Mouse (Mus musculus) heart, embryonic 14.5 days (tissue): ENCODE data around the gene Rpl7a. TPM values are rescaled to one million over a fixed set of nuclear protein-coding genes. Genes with fewer than 3 reads are reported as not detected.
A peak's percentile ranks its signal among the peaks of the same experiment; 100 is the strongest.
"Not testable (repeated sequence)": the region's sequence is repeated elsewhere in the genome, so short reads cannot be mapped to it uniquely, and the experiment has no call there.

Source experiments
- ATAC-seq: fragments of 200-750 bp; cut with Nextera tagmentation; 2 replicates; pipeline ENCODE4 v1.8.0; 2017; ENCODE audit warnings: low read depth, moderate TSS enrichment; ENCODE audit not compliant: insufficient number of reproducible peaks, insufficient read depth, low FRiP score
- H3K27ac ChIP-seq, 2 experiments: fragments of 200-500 bp in 1 of 2; fragments of 300-500 bp in 1 of 2; sonication (generic) in 1 of 2; replicated peaks in 1 of 2; 2 replicates each; pipeline ENCODE4 v1.5.1; 2012 to 2014; ENCODE audit warnings: low read depth in 2 of 2, low read length in 2 of 2, control low read depth in 1 of 2, mild to moderate bottlenecking in 1 of 2, mixed read lengths in 1 of 2; ENCODE audit not compliant: control insufficient read depth in 1 of 2, insufficient read depth in 1 of 2
- H3K27me3 ChIP-seq: fragments of 300-500 bp; sonication (generic); 2 replicates; pipeline ENCODE4 v1.6.1; 2014; ENCODE audit warnings: mild to moderate bottlenecking, low read length, control low read depth; ENCODE audit not compliant: control insufficient read depth, insufficient read depth
- H3K36me3 ChIP-seq: fragments of 300-500 bp; sonication (generic); 2 replicates; pipeline ENCODE4 v1.6.1; 2014; ENCODE audit warnings: mild to moderate bottlenecking, control low read depth, low read length, mixed read lengths; ENCODE audit not compliant: control insufficient read depth, insufficient read depth
- H3K4me1 ChIP-seq, 2 experiments: fragments of 200-500 bp in 1 of 2; fragments of 300-500 bp in 1 of 2; sonication (generic) in 1 of 2; 2 replicates each; pipeline ENCODE4 v1.6.1; 2012 to 2014; ENCODE audit warnings: low read length in 2 of 2, control low read depth in 1 of 2, mixed read lengths in 1 of 2; ENCODE audit not compliant: control insufficient read depth in 2 of 2, insufficient read depth in 2 of 2
- H3K4me2 ChIP-seq: fragments of 300-500 bp; sonication (generic); 2 replicates; pipeline ENCODE4 v1.6.1; 2014; ENCODE audit warnings: mild to moderate bottlenecking, low read length
- H3K4me3 ChIP-seq, 2 experiments: fragments of 200-500 bp in 1 of 2; fragments of 300-500 bp in 1 of 2; sonication (generic) in 1 of 2; 2 replicates each; pipeline ENCODE4 v1.5.1; 2012 to 2014; ENCODE audit warnings: low read length in 2 of 2, mild to moderate bottlenecking in 2 of 2, control low read depth in 1 of 2, low read depth in 1 of 2, moderate library complexity in 1 of 2; ENCODE audit not compliant: control insufficient read depth in 1 of 2, insufficient read depth in 1 of 2
- H3K9ac ChIP-seq: fragments of 300-500 bp; sonication (generic); 2 replicates; pipeline ENCODE4 v1.6.1; 2014; ENCODE audit warnings: mild to moderate bottlenecking, low read length
- H3K9me3 ChIP-seq: fragments of 300-500 bp; sonication (generic); 2 replicates; pipeline ENCODE4 v1.6.1; 2016; ENCODE audit warnings: low read length, control low read depth; ENCODE audit not compliant: control insufficient read depth
- WGBS: fragments of 180-500 bp; shearing (Covaris S2); extraction: QIAGEN DNeasy Blood & Tissue Kit; methylation state at CpG from one replicate; pipeline ENCODE4 v1.1.7; 2014; 5-methylcytosine and 5-hydroxymethylcytosine counted together
- polyA plus RNA-seq: library from polyadenylated mRNA; unstranded; fragments of >200 nt; fragmentation: Nextera tagmentation; extraction: Ambion mirVana; gene quantifications from 2 replicates; pipeline ENCODE4 v1.2.1, GENCODE M21; 2014

Rpl7a gene
- polyA plus RNA-seq, result 410 and 428 TPM in 2 replicates

GRCm38 (mm10) chr2:26910124-26910993 lies at the start of gene Rpl7a, which contains the start of gene Med22:
Gene Rpl7a (plus strand): TSS chr2:26910764.
Gene Med22 (minus strand): TSS chr2:26910677.
- H3K4me1 ChIP-seq, result peaks cover 12 to 30% of the 10 kb centered on the region in 2 experiments
- H3K4me3 ChIP-seq, result peak within 1 kb of the TSS; percentile 72 to 99
- WGBS, result under 1% methylated on average over 74 of the region's 74 CpGs
- no peaks in the 10 kb centered on the region for H3K27me3 ChIP-seq
- peak; percentile 92 for ATAC-seq
- H3K9me3 ChIP-seq, result no peaks in the 10 kb centered on the region
- H3K36me3 ChIP-seq, result peaks cover 70% of the 10 kb centered on the region
- peak within 1 kb of the TSS; percentile 99 for H3K9ac ChIP-seq
- H3K27ac ChIP-seq, result peak within 1 kb of the TSS; percentile 84 to 86
- peak within 1 kb of the TSS; percentile 98 for H3K4me2 ChIP-seq

GRCm38 (mm10) chr2:26862856-26863255 lies 47.7 kb upstream of the Rpl7a start:
- ATAC-seq, result no peak
- 68% methylated on average over 3 of the region's 3 CpGs for WGBS
- H3K27me3 ChIP-seq, result no peaks in the 10 kb centered on the region

GRCm38 (mm10) chr2:26864879-26865278 lies 45.7 kb upstream of the Rpl7a start, which contains the start of gene Abo:
Gene Abo (minus strand): TSS chr2:26864979.
- Histone ChIP-seq H3K27me3 (peaks cover 5% of the 10 kb centered on the region; the same call in 1 of the 2 replicates), H3K4me2 (no peak within 1 kb of the TSS), H3K9me3 (no peaks in the 10 kb centered on the region), H3K36me3 (no peaks in the 10 kb centered on the region), H3K27ac (no peak within 1 kb of the TSS), H3K4me1 (no peaks in the 10 kb centered on the region), H3K9ac (no peak within 1 kb of the TSS), H3K4me3 (no peak within 1 kb of the TSS)
- no peak for ATAC-seq
- WGBS, result 42% methylated on average over 3 of the region's 3 CpGs

More at GRCm38 (mm10) chr2:26862856-26863255, 47.7 kb upstream of the Rpl7a start:
- H3K4me3 ChIP-seq, result no peak overlapping the region
- H3K36me3 ChIP-seq, result no peaks in the 10 kb centered on the region
- H3K4me1 ChIP-seq, result no peaks in the 10 kb centered on the region
- no peak overlapping the region for H3K27ac ChIP-seq
- no peak overlapping the region for H3K9ac ChIP-seq
- no peak overlapping the region for H3K4me2 ChIP-seq
- no peaks in the 10 kb centered on the region for H3K9me3 ChIP-seq

GRCm38 (mm10) chr2:26870666-26871065 lies 39.9 kb upstream of the Rpl7a start:
- no peak overlapping the region for H3K9ac ChIP-seq
- H3K36me3 ChIP-seq, result no peaks in the 10 kb centered on the region
- H3K4me1 ChIP-seq, result no peaks in the 10 kb centered on the region
- H3K27ac ChIP-seq, result no peak overlapping the region
- 55% methylated on average over 6 of the region's 6 CpGs for WGBS
- peaks cover 17% of the 10 kb centered on the region for H3K27me3 ChIP-seq
- ATAC-seq, result no peak
- H3K9me3 ChIP-seq, result no peaks in the 10 kb centered on the region
- no peak overlapping the region for H3K4me3 ChIP-seq
- H3K4me2 ChIP-seq, result no peak overlapping the region

GRCm38 (mm10) chr2:26878571-26878970 lies 32.0 kb upstream of the Rpl7a start:
- H3K9me3 ChIP-seq, result peaks cover 7% of the 10 kb centered on the region; the same call in 1 of the 2 replicates
- H3K9ac ChIP-seq, result no peak overlapping the region
- no peak overlapping the region for H3K4me3 ChIP-seq
- H3K36me3 ChIP-seq, result no peaks in the 10 kb centered on the region
- no peak overlapping the region for H3K27ac ChIP-seq
- H3K4me2 ChIP-seq, result no peak overlapping the region
- no peak for ATAC-seq
- no peaks in the 10 kb centered on the region for H3K4me1 ChIP-seq
- H3K27me3 ChIP-seq, result no peaks in the 10 kb centered on the region

GRCm38 (mm10) chr2:26885541-26885940 lies 25.0 kb upstream of the Rpl7a start:
- not testable (repeated sequence) for ATAC-seq, H3K4me1 ChIP-seq, H3K4me2 ChIP-seq, H3K4me3 ChIP-seq, H3K27me3 ChIP-seq, H3K27ac ChIP-seq, H3K9ac ChIP-seq, H3K9me3 ChIP-seq
- WGBS, result 85% methylated on average over 2 of the region's 2 CpGs
- peaks cover 27% of the 10 kb centered on the region for H3K36me3 ChIP-seq

DNA sequence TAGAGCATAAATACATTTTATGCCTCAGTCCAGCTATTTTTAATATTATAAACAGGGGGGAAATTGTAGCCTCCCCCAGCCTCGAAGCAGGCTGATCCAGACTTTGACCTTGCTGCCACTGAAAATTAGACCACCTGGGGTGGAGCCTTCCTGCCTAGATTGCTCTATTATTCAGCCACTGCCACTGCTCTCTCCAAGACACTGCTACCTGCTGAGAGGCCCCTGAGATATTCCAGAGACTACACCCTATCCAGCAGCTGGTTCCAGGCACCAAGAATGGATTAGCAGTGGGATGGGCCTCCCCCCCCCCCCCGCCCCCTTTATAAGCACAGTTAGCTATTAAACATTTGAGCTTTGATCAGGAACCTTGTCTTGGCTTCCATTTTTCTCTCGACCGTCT lies 24.4 kb upstream of the Rpl7a start:
- H3K9ac ChIP-seq, H3K4me2 ChIP-seq, ATAC-seq, H3K4me3 ChIP-seq, H3K27me3 ChIP-seq, H3K4me1 ChIP-seq, H3K27ac ChIP-seq, H3K9me3 ChIP-seq: not testable (repeated sequence)
- peaks cover 33% of the 10 kb centered on the region for H3K36me3 ChIP-seq
- WGBS, result 88% methylated on average over 4 of the region's 4 CpGs
